Mouse (Mus musculus): ENCODE measurements around the gene Slc22a17. TPM values are rescaled to one million over a fixed set of nuclear protein-coding genes. Genes with fewer than 3 reads are reported as not detected.

The Slc22a17 gene
- polyA plus RNA-seq, 1 experiment: 15.2 TPM

- Histone ChIP-seq H3K4me1 (ENCODE audit: control insufficient read depth, insufficient read depth, insufficient read length, low read length) (no peaks in the 10 kb centered on the region), H3K36me3 (ENCODE audit: control insufficient read depth, insufficient read depth, low read length) (no peaks in the 10 kb centered on the region), H3K4me3 (ENCODE audit: low read depth, low read length) (no peak overlapping the region), H3K27ac (ENCODE audit: insufficient read depth, low read depth, low read length) (no peak overlapping the region), H3K27me3 (ENCODE audit: control insufficient read depth, insufficient read depth, low read length) (no peaks in the 10 kb centered on the region)
- no peak for TF ChIP-seq POLR2A (IDR thresholded peaks at IDR 0.05; ENCODE audit: low read depth, low read length)
- TF ChIP-seq CTCF (IDR thresholded peaks at IDR 0.05; ENCODE audit: extremely low read depth, insufficient read length, insufficient replicate concordance, low read depth, low read length): peak; percentile 93; the same call in 1 of the 2 replicates
- WGBS: 54% methylated on average over 12 of the region's 12 CpGs
These were observed 26.7 kb upstream of the Slc22a17 start for GRCm38 (mm10) chr14:54939434-54940175.

DNA sequence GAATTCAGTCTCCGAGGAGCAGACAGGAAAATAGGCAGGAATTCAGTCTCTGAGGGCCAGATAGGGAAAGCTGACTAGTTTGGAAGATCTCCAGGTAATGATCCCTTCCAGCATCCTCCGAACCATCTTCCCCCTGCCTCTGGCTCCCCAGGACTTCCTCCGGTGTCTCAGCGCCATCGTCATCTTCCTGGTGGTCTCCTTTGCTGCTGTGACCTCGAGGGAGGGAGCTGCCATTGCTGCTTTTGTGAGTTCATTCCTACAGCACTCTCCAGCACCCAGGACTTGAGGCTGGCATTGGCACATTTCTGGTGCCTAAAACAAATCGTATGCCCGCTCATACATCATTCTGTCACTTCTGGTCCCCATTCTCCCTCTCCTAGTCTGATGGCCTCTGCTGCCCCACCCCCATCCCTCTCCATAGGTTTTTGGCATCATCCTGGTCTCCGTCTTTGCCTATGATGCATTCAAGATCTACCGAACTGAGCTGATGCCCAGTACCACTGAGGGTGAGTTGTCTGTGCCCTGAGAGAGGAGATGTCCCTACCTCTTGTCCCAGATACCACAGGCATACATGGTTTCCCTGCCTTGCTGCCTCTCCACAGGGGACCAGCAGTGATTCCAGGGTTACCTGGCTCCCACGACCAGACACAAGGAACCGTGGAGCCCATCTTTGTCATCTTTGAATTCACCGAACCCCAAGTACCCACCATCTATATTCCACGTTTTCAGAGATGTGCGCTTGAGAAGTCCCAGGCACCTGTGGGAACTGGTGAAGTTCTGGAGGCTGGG is 25.7 kb upstream of the Slc22a17 start:
- WGBS: 83% methylated on average over 15 of the region's 15 CpGs
- TF ChIP-seq POLR2A (IDR thresholded peaks at IDR 0.05; ENCODE audit: low read depth, low read length): no peak
- TF ChIP-seq CTCF (IDR thresholded peaks at IDR 0.05; ENCODE audit: extremely low read depth, insufficient read length, insufficient replicate concordance, low read depth, low read length): no peak
- H3K4me1 ChIP-seq (ENCODE audit: control insufficient read depth, insufficient read depth, insufficient read length, low read length): no peaks in the 10 kb centered on the region
- H3K36me3 ChIP-seq (ENCODE audit: control insufficient read depth, insufficient read depth, low read length): no peaks in the 10 kb centered on the region
- no peak overlapping the region for H3K4me3 ChIP-seq (ENCODE audit: low read depth, low read length)
- no peak overlapping the region for H3K27ac ChIP-seq (ENCODE audit: insufficient read depth, low read depth, low read length)
- no peaks in the 10 kb centered on the region for H3K27me3 ChIP-seq (ENCODE audit: control insufficient read depth, insufficient read depth, low read length)

- WGBS: 87% methylated on average over 16 of the region's 16 CpGs
These were observed 24.6 kb upstream of the Slc22a17 start for GRCm38 (mm10) chr14:54937361-54938182.

DNA sequence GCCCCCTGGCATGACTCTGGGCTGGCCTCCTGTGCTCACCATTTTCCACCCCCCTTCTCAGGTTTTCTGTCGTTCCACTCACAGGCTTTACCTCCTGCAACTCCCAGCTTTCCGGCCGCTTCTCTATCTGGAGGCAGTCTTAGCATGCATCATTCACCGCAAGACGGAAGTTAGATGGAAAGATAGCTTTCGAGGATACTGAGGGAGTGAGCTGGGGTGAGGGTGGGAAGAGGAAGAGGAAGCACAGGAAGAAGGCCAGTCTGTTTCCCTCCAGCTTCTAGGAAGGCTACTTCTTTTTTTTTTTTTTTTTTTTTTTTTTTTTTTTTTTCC is 23.9 kb upstream of the Slc22a17 start:
- H3K4me1 ChIP-seq (ENCODE audit: control insufficient read depth, insufficient read depth, insufficient read length, low read length): no peaks in the 10 kb centered on the region
- no peaks in the 10 kb centered on the region for H3K36me3 ChIP-seq (ENCODE audit: control insufficient read depth, insufficient read depth, low read length)
- TF ChIP-seq POLR2A (IDR thresholded peaks at IDR 0.05; ENCODE audit: low read depth, low read length): no peak
- no peak for TF ChIP-seq CTCF (IDR thresholded peaks at IDR 0.05; ENCODE audit: extremely low read depth, insufficient read length, insufficient replicate concordance, low read depth, low read length)
- H3K4me3 ChIP-seq (ENCODE audit: low read depth, low read length): no peak overlapping the region
- no peak overlapping the region for H3K27ac ChIP-seq (ENCODE audit: insufficient read depth, low read depth, low read length)
- H3K27me3 ChIP-seq (ENCODE audit: control insufficient read depth, insufficient read depth, low read length): no peaks in the 10 kb centered on the region
- 57% methylated on average over 6 of the region's 6 CpGs for WGBS

More at GRCm38 (mm10) chr14:54937361-54938182, 24.6 kb upstream of the Slc22a17 start:
- H3K27ac ChIP-seq (ENCODE audit: insufficient read depth, low read depth, low read length): no peak overlapping the region
- TF ChIP-seq CTCF (IDR thresholded peaks at IDR 0.05; ENCODE audit: extremely low read depth, insufficient read length, insufficient replicate concordance, low read depth, low read length) (no peak), POLR2A (IDR thresholded peaks at IDR 0.05; ENCODE audit: low read depth, low read length) (no peak)
- H3K36me3 ChIP-seq (ENCODE audit: control insufficient read depth, insufficient read depth, low read length): no peaks in the 10 kb centered on the region
- no peaks in the 10 kb centered on the region for H3K27me3 ChIP-seq (ENCODE audit: control insufficient read depth, insufficient read depth, low read length)
- no peaks in the 10 kb centered on the region for H3K4me1 ChIP-seq (ENCODE audit: control insufficient read depth, insufficient read depth, insufficient read length, low read length)
- no peak overlapping the region for H3K4me3 ChIP-seq (ENCODE audit: low read depth, low read length)

DNA sequence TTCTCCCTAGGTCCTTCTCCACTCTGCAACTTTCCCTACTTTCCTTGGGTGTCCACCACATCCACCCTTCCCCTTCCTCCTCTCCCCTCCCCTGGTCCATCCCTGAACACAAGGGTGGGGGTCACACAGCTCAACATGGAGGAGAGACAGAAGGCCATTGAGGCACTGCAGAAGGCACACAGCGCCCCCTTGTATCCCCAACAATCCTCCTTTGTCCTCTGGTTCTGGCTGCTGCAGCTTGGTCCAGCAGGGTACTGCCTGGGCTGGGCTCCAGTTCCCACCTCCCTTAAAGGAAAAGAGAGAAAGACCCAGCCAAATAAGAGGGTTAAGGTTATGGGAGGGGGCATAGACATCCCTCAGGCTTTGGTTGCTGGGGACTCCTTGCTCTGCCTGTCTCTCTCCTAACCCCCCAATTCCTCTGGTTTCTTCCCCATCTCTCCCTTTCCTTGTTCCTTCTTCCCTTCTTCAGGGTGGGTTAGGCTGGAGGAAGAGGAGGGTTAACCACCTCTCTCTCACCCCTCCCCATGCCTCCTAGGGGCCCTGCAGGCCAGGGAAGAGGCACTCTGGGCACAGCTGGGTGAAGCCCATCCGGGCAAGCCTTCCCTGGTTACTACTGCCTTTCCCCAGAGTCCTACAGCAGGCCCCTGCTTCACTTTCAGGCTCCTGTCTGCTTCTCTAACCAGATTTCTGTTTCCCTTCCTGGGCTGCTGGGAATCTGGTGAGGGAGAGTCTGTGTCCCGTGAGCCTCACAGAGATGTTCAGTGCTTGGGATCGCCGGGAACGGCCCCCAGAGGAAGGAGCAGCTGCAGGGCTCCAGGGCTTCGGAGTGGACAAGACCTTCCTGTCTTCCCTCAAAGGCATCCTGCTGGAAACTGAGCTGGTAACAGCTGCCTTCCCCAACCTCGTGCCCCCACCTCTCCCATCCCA is 23.2 kb upstream of the Slc22a17 start, which contains the start of gene Cmtm5:
Cmtm5 (plus strand) TSS at position 358 of the 927 bp plus-strand sequence.
- TF ChIP-seq CTCF (IDR thresholded peaks at IDR 0.05; ENCODE audit: extremely low read depth, insufficient read length, insufficient replicate concordance, low read depth, low read length) (no peak), POLR2A (IDR thresholded peaks at IDR 0.05; ENCODE audit: low read depth, low read length) (no peak)
- WGBS: 46% methylated on average over 8 of the region's 8 CpGs
- H3K27ac ChIP-seq (ENCODE audit: insufficient read depth, low read depth, low read length): no peak within 1 kb of the TSS
- H3K27me3 ChIP-seq (ENCODE audit: control insufficient read depth, insufficient read depth, low read length): no peaks in the 10 kb centered on the region
- H3K4me3 ChIP-seq (ENCODE audit: low read depth, low read length): no peak within 1 kb of the TSS
- H3K36me3 ChIP-seq (ENCODE audit: control insufficient read depth, insufficient read depth, low read length): no peaks in the 10 kb centered on the region
- no peaks in the 10 kb centered on the region for H3K4me1 ChIP-seq (ENCODE audit: control insufficient read depth, insufficient read depth, insufficient read length, low read length)

DNA sequence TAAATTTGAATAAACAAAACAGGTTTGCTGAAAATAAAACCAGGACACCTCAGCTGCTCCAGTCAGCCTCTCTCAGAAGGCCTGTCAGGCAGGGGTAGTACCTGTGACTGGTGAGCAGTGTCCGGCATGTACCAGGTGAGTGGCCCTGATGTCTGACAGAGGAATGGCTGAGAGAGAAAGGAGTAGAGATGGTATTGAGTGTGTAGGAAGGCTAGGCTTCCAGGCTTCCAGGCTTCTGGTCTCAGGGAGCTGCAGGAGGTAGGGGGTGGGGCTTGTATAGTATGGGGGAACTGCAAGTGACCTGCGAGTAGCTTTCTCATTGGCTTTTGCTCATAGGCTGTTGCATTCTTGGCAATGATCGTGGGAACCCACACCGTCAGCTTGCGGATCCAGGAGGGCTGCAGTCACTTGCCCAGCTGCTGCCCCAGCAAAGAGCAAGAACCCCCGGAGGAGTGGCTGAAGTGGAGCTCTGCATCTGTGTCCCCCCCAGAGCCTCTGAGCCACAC is 19.8 kb upstream of the Slc22a17 start, which contains the start of gene Il25:
Il25 (plus strand) TSS at position 51 of the 506 bp plus-strand sequence.
- H3K27me3 ChIP-seq (ENCODE audit: control insufficient read depth, insufficient read depth, low read length): peaks cover 3% of the 10 kb centered on the region; the same call in 1 of the 2 replicates
- 54% methylated on average over 6 of the region's 6 CpGs for WGBS
- TF ChIP-seq POLR2A (IDR thresholded peaks at IDR 0.05; ENCODE audit: low read depth, low read length): no peak
- TF ChIP-seq CTCF (IDR thresholded peaks at IDR 0.05; ENCODE audit: extremely low read depth, insufficient read length, insufficient replicate concordance, low read depth, low read length): no peak
- H3K4me1 ChIP-seq (ENCODE audit: control insufficient read depth, insufficient read depth, insufficient read length, low read length): no peaks in the 10 kb centered on the region
- no peak within 1 kb of the TSS for H3K27ac ChIP-seq (ENCODE audit: insufficient read depth, low read depth, low read length)
- no peak within 1 kb of the TSS for H3K4me3 ChIP-seq (ENCODE audit: low read depth, low read length)
- H3K36me3 ChIP-seq (ENCODE audit: control insufficient read depth, insufficient read depth, low read length): no peaks in the 10 kb centered on the region
